Mouse (Mus musculus): ENCODE results near the gene Zfp658. TPM values are rescaled to one million over a fixed set of nuclear protein-coding genes. Genes with fewer than 3 reads are reported as not detected.

The Zfp658 gene
- total RNA-seq, 2 experiments from 2014 or later, result 0.98 to 1.7 TPM

GRCm38 (mm10) chr7:43579440-43580171, 17.6 kb downstream of the Zfp658 start, which contains the start of gene Zfp719:
Gene Zfp719 (plus strand): TSS chr7:43579610.
- peak; percentile 96 for ATAC-seq (replicated peaks; ENCODE audit: poor library complexity, severe bottlenecking)

- no peak for ATAC-seq (replicated peaks; ENCODE audit: poor library complexity, severe bottlenecking)
Measured at GRCm38 (mm10) chr7:43580526-43580925, 18.5 kb downstream of the Zfp658 start.

GRCm38 (mm10) chr7:43584790-43585189, 22.7 kb downstream of the Zfp658 start:
- ATAC-seq (replicated peaks; ENCODE audit: poor library complexity, severe bottlenecking), result peak; percentile 45; the same call in 1 of the 2 replicates

- ATAC-seq (replicated peaks; ENCODE audit: poor library complexity, severe bottlenecking), result no peak
Measured at GRCm38 (mm10) chr7:43601884-43602283, 39.8 kb downstream of the Zfp658 start.

- ATAC-seq (replicated peaks; ENCODE audit: poor library complexity, severe bottlenecking), result peak; percentile 73
Measured at GRCm38 (mm10) chr7:43606896-43607742, 45.1 kb downstream of the Zfp658 start, which contains the start of gene Zfp819. Gene Zfp819 (plus strand): TSS chr7:43607169.

GRCm38 (mm10) chr7:43607743-43608287, 45.8 kb downstream of the Zfp658 start:
- peak; percentile 77 for ATAC-seq (replicated peaks; ENCODE audit: poor library complexity, severe bottlenecking)

GRCm38 (mm10) chr7:43608316-43608824, 46.3 kb downstream of the Zfp658 start:
- no peak for ATAC-seq (replicated peaks; ENCODE audit: poor library complexity, severe bottlenecking)

GRCm38 (mm10) chr7:43613816-43614551, 51.9 kb downstream of the Zfp658 start:
- ATAC-seq (replicated peaks; ENCODE audit: poor library complexity, severe bottlenecking), result peak; percentile 94

GRCm38 (mm10) chr7:43622927-43623326, 60.9 kb downstream of the Zfp658 start:
- ATAC-seq (replicated peaks; ENCODE audit: poor library complexity, severe bottlenecking), result peak; percentile 77

GRCm38 (mm10) chr7:43623819-43624218, 61.8 kb downstream of the Zfp658 start:
- ATAC-seq (replicated peaks; ENCODE audit: poor library complexity, severe bottlenecking), result no peak

Other genes starting within 250 kb of the Zfp658 start
- gene Zfp715, start 249.0 kb upstream of the Zfp658 start, total RNA-seq (2014; fragmentation: Nextera tagmentation), result 17.7 and 20.7 TPM in 2 replicates
- 13.3 and 22.0 TPM in 2 replicates for gene Zfp715, start 249.0 kb upstream of the Zfp658 start, total RNA-seq (2017)
- 11.6 and 16.5 TPM in 2 replicates for gene Siglecf, start 210.9 kb upstream of the Zfp658 start, total RNA-seq (2014; fragmentation: Nextera tagmentation)
- gene Siglecf, start 210.9 kb upstream of the Zfp658 start, total RNA-seq (2017), result 19.2 and 22.0 TPM in 2 replicates
- gene Siglecg, start 154.1 kb upstream of the Zfp658 start, total RNA-seq (2014; fragmentation: Nextera tagmentation), result 11.9 and 27.5 TPM in 2 replicates
- 11.8 and 12.6 TPM in 2 replicates for gene Siglecg, start 154.1 kb upstream of the Zfp658 start, total RNA-seq (2017)
- gene Lim2, start 134.6 kb upstream of the Zfp658 start, total RNA-seq (2014; fragmentation: Nextera tagmentation), result not detected in 2 replicates
- gene Lim2, start 134.6 kb upstream of the Zfp658 start, total RNA-seq (2017), result 0.05 TPM in 1 of 2 replicates, not detected in the other
- 772 and 862 TPM in 2 replicates for gene Nkg7, start 125.2 kb upstream of the Zfp658 start, total RNA-seq (2014; fragmentation: Nextera tagmentation)
- gene Nkg7, start 125.2 kb upstream of the Zfp658 start, total RNA-seq (2017), result 227 and 400 TPM in 2 replicates
- gene Cldnd2, start 121.5 kb upstream of the Zfp658 start, total RNA-seq (2014; fragmentation: Nextera tagmentation), result 2.4 TPM in 1 of 2 replicates, not detected in the other
- gene Cldnd2, start 121.5 kb upstream of the Zfp658 start, total RNA-seq (2017), result 0.52 TPM in 1 of 2 replicates, not detected in the other
- gene Etfb, start 118.2 kb upstream of the Zfp658 start, total RNA-seq (2014; fragmentation: Nextera tagmentation), result 485 and 520 TPM in 2 replicates
- 676 and 828 TPM in 2 replicates for gene Etfb, start 118.2 kb upstream of the Zfp658 start, total RNA-seq (2017)
- gene Gm45233, start 118.1 kb upstream of the Zfp658 start, total RNA-seq (2014; fragmentation: Nextera tagmentation), result 0.43 TPM in 1 of 2 replicates, not detected in the other
- gene Gm45233, start 118.1 kb upstream of the Zfp658 start, total RNA-seq (2017), result 5.7 TPM in 1 of 2 replicates, not detected in the other
- 5.9 and 10.4 TPM in 2 replicates for gene Vsig10l, start 99.1 kb upstream of the Zfp658 start, total RNA-seq (2014; fragmentation: Nextera tagmentation)
- 4.3 and 4.4 TPM in 2 replicates for gene Vsig10l, start 99.1 kb upstream of the Zfp658 start, total RNA-seq (2017)
- not detected in 2 replicates for gene Iglon5, start 72.2 kb upstream of the Zfp658 start, total RNA-seq (2014; fragmentation: Nextera tagmentation)
- gene Iglon5, start 72.2 kb upstream of the Zfp658 start, total RNA-seq (2017), result not detected in 2 replicates
- gene 4931406B18Rik, start 56.3 kb upstream of the Zfp658 start, total RNA-seq (2014; fragmentation: Nextera tagmentation), result not detected in 2 replicates
- gene 4931406B18Rik, start 56.3 kb upstream of the Zfp658 start, total RNA-seq (2017), result not detected in 2 replicates
- gene Cd33, start 17.8 kb upstream of the Zfp658 start, total RNA-seq (2014; fragmentation: Nextera tagmentation), result 4.0 and 5.7 TPM in 2 replicates
- 2.9 and 4.1 TPM in 2 replicates for gene Cd33, start 17.8 kb upstream of the Zfp658 start, total RNA-seq (2017)
- gene Zfp719, start 17.4 kb downstream of the Zfp658 start, total RNA-seq (2014; fragmentation: Nextera tagmentation), result 9.9 and 19.2 TPM in 2 replicates
- 7.8 and 10.8 TPM in 2 replicates for gene Zfp719, start 17.4 kb downstream of the Zfp658 start, total RNA-seq (2017)
- 1.4 TPM in 1 of 2 replicates, not detected in the other for gene Zfp819, start 44.9 kb downstream of the Zfp658 start, total RNA-seq (2014; fragmentation: Nextera tagmentation)
- gene Zfp819, start 44.9 kb downstream of the Zfp658 start, total RNA-seq (2017), result 0.17 and 0.98 TPM in 2 replicates
- 0.28 TPM in 1 of 2 replicates, not detected in the other for gene Ceacam18, start 72.5 kb downstream of the Zfp658 start, total RNA-seq (2014; fragmentation: Nextera tagmentation)
- gene Ceacam18, start 72.5 kb downstream of the Zfp658 start, total RNA-seq (2017), result not detected in 2 replicates
- gene Siglece, start 97.9 kb downstream of the Zfp658 start, total RNA-seq (2014; fragmentation: Nextera tagmentation), result 13.1 and 15.1 TPM in 2 replicates
- 5.2 and 9.0 TPM in 2 replicates for gene Siglece, start 97.9 kb downstream of the Zfp658 start, total RNA-seq (2017)
- 5.6 and 8.7 TPM in 2 replicates for gene Ctu1, start 109.8 kb downstream of the Zfp658 start, total RNA-seq (2014; fragmentation: Nextera tagmentation)
- gene Ctu1, start 109.8 kb downstream of the Zfp658 start, total RNA-seq (2017), result 5.5 and 9.5 TPM in 2 replicates
- gene Klk14, start 128.2 kb downstream of the Zfp658 start, total RNA-seq (2014; fragmentation: Nextera tagmentation), result not detected in 2 replicates
- gene Klk14, start 128.2 kb downstream of the Zfp658 start, total RNA-seq (2017), result not detected in 2 replicates
- gene Klk13, start 150.3 kb downstream of the Zfp658 start, total RNA-seq (2014; fragmentation: Nextera tagmentation), result not detected in 2 replicates
- not detected in 2 replicates for gene Klk13, start 150.3 kb downstream of the Zfp658 start, total RNA-seq (2017)
- not detected in 2 replicates for gene Klk12, start 206.6 kb downstream of the Zfp658 start, total RNA-seq (2014; fragmentation: Nextera tagmentation)
- not detected in 2 replicates for gene Klk12, start 206.6 kb downstream of the Zfp658 start, total RNA-seq (2017)
- gene Klk11, start 212.3 kb downstream of the Zfp658 start, total RNA-seq (2014; fragmentation: Nextera tagmentation), result not detected in 2 replicates
- not detected in 2 replicates for gene Klk11, start 212.3 kb downstream of the Zfp658 start, total RNA-seq (2017)
- not detected in 2 replicates for gene Klk10, start 218.8 kb downstream of the Zfp658 start, total RNA-seq (2014; fragmentation: Nextera tagmentation)
- not detected in 2 replicates for gene Klk10, start 218.8 kb downstream of the Zfp658 start, total RNA-seq (2017)
- not detected in 2 replicates for gene Klk9, start 229.6 kb downstream of the Zfp658 start, total RNA-seq (2014; fragmentation: Nextera tagmentation)
- not detected in 2 replicates for gene Klk9, start 229.6 kb downstream of the Zfp658 start, total RNA-seq (2017)
- gene Klk8, start 235.3 kb downstream of the Zfp658 start, total RNA-seq (2014; fragmentation: Nextera tagmentation), result 19.5 and 25.4 TPM in 2 replicates
- 10.8 and 11.1 TPM in 2 replicates for gene Klk8, start 235.3 kb downstream of the Zfp658 start, total RNA-seq (2017)
- gene Klk7, start 249.0 kb downstream of the Zfp658 start, total RNA-seq (2014; fragmentation: Nextera tagmentation), result not detected in 2 replicates
- gene Klk7, start 249.0 kb downstream of the Zfp658 start, total RNA-seq (2017), result not detected in 2 replicates